Mouse (Mus musculus): ENCODE results near the gene Dnajb4. TPM values are rescaled to one million over a fixed set of nuclear protein-coding genes. Genes with fewer than 3 reads are reported as not detected.

The Dnajb4 gene
- total RNA-seq (2022), result 100 to 1,000 TPM in 2 of 4 experiments, 10 to 100 TPM in 2; 88.0 to 125 (median 101) TPM

DNA sequence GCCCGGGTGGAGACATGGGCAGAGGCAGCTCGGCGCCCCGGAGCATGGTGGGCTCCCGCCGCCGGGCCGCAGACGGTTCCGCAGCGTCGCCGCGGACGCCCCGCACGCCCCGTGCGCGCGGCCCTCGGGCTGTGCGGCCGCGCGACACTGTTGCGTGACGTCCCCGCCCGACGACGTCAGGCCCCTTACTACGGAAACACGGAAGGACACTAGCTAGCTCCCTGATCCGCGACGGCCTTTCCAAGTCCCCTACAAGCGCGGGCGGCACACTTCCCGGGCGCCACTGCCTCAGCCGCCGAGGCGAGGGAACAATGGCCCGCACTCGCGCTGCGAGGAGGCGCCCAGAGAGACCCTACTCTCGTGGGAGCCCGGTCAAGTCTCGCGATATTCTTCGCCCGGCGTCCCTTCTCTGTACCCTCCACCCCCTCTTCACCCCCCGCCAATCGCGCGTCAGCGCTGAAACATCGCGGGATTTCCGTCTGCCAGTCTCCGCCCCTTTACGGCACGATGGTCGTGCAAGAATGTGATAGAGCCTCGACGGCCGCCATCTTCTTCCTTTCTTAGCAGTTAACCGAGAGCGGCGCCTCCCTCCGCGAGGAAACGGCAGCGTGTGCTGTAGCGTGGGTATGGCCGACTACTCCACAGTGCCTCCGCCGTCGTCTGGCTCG is at the start of gene Dnajb4, which contains the start of gene Fubp1:
TSS of gene Dnajb4 (minus strand) at position 336 of the 668 bp plus-strand sequence.
TSS of gene Fubp1 (plus strand) at position 456 of the 668 bp plus-strand sequence.
- DNase-seq (ENCODE audit: low spot score), result peak; percentile 100

DNA sequence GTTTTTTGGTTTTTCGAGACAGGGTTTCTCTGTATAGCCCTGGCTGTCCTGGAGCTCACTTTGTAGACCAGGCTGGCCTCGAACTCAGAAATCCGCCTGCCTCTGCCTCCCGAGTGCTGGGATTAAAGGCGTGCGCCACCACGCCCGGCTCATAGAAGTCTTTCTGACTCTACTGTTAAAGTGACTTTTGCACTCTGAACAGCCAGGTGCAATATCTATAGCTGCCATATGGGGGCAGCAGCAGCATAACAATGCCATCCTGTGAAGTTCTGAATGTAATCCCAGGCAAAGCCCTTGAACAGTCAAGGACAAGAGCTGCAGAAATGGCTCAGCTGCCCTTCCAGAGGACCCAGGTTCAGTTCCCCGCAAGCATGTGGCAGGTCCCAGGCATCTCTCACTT is 49.3 kb upstream of the Dnajb4 start:
- DNase-seq (ENCODE audit: low spot score), result peak; percentile 81

DNA sequence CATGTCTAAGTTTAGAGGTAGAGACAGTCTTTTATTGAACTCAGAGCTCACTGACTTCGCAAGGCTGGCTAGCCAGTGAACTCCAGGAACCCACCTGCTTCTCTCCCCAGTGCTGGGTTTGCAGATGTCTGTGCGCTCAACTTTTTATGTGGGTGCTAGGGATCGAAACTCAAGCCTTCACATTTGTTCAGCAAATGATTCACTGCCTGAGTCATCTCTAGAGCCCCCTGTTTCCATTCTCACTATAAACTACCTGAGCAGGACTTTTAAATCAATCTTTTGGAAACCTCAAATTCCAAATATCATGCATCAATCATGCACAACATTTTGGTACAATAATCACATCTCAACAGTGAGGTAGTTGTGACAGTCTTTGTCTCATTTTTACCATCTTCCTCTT is 47.4 kb upstream of the Dnajb4 start:
- DNase-seq (ENCODE audit: low spot score), result no peak

DNA sequence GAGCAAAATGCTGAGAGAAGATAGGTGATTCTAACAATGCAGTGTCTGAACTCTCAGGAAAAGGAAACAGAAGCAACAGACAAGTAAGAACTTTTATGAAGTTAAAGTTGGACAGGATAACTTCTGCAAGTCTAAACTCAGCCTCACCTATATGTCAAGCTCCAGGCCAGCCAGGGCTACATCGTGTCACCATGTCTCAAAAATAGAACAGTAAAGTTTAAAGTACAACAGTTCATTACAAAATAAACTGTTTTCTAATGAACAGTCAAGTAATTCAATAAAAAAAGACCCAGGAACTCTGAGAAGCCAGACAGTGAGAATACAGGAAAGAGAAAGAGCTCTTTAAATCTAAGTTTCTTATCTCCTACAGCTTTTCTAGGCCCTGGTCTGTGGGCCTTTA is 40.4 kb upstream of the Dnajb4 start:
- no peak for DNase-seq (ENCODE audit: low spot score)

DNA sequence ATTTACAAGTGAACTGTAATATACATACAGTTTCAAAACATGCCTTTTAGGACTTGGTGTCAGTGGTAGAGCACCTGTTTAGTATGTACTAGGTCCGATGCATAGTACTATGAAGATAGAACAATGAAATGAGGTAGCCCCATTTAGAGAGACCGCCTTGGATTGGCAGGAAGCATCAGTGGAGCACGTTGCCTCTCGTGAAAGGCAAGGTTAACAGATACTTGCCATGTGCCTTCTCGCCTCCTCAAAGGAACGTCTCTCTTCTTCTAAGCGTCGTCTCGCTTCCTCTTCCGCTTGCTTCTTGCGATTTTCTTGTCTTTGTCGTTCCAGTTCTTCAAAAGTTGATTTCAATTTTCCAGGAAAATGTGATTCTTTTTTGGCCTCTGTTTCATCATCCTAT is 37.6 kb upstream of the Dnajb4 start:
- DNase-seq (ENCODE audit: low spot score), result no peak

DNA sequence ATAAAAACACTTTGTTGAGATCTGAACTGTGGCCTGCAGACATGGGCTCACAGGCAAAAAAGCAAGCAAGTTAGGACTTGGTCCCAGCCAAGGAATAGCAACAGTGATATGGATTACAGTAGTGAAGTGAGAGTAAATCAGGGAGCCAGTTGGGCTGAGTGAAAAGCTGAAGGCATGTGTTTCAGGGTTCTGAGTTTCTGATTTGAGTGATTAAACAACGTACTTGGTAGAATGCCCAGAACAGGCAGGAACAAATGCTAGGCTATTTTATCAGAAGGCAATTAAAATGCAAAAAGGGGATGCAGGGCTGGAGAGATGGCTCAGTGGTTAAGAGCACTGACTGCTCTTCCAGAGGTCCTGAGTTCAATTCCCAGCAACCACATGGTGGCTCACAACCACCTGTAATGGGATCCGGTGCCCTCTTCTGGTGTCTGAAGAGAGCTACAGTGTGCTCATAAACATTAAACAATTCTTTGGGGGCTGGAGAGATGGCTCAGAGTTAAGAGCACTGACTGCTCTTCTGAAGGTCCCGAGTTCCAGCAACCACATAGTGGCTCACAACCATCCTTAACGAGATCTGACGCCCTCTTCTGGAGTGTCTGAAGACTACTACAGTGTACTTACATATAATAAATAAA is 35.3 kb upstream of the Dnajb4 start:
- no peak for DNase-seq (ENCODE audit: low spot score)

DNA sequence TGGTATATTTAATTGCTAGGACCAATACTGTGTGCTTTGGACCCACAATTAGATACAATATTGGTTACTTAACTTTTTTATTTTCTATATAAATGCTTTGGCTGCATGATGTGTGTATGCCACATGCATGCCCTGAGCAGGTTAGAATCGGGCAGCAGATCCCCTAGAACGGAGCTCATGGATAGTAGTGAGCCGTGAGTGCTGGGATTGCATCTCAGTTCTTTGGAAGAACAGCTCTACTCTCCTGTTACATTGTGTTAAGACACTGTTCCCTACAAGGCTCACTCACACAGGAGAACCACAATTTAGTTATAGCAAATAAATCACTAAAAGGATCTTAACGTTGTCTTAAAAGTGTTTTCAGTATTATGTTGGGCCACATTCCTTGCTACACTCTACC is 33.2 kb upstream of the Dnajb4 start:
- no peak for DNase-seq (ENCODE audit: low spot score)

DNA sequence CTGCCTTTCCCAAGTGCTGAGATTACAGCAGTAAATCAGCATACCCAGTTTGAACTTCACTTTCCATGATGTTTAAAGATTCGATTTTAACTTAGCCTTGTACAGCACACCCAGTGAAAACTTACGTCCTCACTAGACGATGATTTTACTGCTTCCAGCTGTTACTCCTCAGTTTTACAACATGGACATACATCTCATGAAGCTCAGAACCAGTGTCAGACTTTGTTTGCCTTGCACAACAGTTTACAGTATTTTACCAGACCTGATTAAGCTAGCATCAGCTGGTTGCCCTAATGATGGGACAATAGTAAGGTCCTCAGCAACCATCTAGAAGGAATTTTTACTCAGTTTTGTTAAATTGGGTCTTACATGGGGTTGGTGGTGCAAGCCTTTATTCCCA is 31.0 kb upstream of the Dnajb4 start:
- DNase-seq (ENCODE audit: low spot score), result no peak

DNA sequence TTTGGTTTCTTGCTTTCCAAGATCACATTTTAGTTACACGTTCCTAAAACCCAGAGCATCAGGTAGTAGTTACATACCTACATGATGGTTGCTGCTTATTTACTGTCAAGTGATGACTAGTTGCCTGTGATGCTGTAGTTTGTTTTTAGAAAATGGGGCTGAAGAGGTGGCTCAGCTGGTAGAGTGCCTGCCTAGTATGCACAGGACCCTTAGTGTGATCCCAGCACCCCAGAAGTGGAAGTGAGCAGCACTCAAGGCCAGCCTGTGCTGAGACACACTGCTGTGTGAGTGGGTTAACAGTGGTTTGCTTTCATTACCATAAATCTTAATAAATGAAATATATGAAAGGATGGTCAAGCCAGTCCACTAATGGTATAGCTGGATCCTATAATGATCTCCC is 29.5 kb upstream of the Dnajb4 start:
- no peak for DNase-seq (ENCODE audit: low spot score)

DNA sequence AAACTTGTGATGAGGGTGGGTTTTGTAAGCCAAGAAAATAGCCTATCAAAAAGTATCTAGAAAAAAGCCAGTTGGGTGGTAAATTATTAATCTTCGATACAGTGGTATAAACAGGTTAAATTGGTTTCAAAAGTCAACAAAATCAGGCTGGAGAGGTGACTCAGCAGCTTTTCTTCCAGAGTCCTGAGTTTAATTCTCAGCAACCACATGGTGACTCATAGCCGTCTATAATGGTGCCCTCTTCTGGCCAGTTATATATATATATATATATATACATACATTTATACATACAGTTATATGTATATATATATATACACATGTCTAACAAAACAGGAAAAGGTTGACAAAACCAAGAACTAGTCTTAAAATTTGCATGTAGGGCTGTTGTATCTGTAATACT is 28.7 kb upstream of the Dnajb4 start:
- DNase-seq (ENCODE audit: low spot score), result no peak

DNA sequence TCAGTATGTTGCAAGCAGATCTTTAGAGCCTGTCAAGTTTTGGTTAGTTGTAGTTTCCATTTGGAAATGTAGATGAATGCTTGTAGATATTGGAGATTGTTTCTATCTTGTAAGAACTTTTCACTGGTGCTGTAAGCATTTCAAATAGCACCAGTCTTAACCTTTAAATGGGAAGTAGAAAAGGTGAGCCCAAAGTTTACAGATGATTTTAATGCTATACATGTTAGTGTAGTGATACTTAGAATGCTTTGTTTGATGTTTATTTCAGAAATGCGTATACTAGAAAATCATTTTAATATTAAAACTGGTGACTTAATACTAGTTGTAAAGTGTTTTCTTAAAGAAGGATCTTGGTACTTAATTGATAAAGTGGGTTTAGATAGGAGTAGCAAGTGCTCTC is 25.7 kb upstream of the Dnajb4 start:
- DNase-seq (ENCODE audit: low spot score), result no peak

DNA sequence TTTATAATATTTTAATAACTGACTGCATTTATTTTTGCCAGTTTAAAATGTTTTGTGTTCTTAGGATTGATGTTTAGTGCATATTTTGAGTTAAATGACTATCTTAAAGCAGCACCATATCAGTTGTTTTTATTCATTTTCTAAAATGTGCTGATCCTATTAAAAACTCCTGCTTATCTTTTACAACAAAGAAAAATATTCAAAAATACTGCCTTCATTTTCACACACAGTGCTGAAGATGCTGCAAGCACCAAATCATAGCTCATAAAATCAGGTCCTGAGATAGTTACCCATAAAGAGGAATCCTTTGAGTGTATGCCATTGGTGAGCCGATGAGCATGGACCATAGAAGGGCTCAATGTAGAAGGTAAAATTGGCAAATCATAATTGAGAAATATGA is 25.1 kb upstream of the Dnajb4 start:
- no peak for DNase-seq (ENCODE audit: low spot score)

DNA sequence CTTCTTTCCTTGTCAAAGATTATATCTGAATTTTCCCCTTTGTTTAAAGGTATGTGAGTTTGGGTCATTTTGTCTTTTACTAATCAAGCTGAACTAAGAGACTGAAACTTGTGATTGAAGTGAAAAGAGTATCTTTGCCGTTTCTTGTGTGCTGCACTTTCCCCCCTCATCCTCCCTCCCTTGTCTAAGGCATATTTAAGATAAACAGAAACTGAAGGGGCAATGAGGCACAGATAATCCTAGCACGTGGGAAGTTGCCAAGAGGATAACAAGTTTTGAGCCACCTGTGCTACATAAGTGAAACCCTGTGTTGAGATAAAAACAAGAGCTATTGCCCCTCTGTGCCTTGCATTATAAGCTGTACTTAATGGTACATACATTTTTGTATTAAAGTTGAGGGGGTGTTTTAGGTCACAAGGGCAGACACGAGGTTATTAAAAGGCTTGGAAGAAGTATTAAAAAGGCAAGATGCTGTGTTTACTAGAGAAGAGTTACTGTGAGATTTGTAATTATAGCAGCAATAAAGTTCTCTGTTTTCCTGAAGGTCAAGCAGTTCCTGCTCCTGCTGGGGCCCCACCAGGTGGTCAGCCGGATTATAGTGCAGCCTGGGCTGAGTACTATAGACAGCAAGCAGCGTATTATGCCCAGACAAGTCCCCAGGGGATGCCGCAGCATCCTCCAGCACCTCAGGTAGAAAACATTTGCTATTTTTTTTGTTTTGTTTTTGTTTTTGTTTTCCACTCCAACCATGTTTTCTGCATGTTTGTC is 21.4 kb upstream of the Dnajb4 start:
- no peak for DNase-seq (ENCODE audit: low spot score)

DNA sequence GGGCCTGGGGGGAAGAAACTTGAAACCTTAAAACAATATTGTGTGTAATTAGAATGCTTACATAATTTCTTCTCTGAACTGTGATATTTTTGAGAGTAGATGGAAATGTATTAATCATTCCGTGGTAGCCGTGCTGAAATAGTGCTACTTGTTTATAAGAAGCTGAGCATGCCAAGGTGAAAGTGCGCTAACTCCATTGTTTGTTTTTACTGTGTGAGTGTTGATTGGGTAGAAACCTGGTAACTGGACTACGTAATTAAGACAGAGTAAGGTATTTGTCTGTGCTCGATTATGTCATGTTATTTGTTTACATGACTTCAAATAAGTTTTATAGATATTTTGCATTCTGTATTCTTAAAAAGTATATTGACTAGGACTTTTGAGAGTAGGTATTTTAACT is 19.2 kb upstream of the Dnajb4 start:
- DNase-seq (ENCODE audit: low spot score), result no peak

DNA sequence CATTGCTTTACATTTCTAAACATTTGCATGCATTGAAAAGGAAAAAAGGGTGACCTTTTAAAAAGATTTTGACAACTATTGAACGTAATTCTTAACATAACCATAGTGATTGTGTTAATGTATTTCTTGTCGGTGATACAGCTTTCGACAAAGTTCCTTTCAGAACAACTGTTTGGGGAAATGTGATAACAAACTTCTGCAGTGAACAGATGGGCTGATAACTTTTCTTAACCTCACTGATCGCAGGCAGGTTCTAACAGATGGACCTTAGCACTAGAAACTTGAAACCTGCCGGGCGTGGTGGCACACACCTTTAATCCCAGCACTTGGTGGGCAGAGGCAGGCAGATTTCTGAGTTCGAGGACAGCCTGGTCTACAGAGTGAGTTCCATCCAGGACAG is 18.7 kb upstream of the Dnajb4 start:
- DNase-seq (ENCODE audit: low spot score), result no peak

DNA sequence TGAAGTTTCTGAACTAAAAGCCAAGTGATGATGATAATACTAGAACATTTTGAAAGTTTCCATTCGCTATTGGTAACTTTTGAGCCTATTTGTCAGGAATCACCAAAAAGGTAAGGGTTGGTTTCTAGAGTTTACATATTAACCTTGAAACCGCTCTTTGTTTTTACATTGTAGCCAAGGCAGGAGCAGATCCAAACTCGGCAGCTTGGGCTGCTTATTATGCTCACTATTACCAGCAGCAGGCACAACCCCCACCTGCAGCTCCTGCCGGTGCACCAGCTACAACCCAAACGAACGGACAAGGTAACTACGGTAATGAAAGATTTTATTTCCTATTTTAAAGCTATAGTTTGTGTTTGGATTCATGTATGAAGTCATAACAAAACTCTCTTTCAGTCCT is 15.8 kb upstream of the Dnajb4 start:
- no peak for DNase-seq (ENCODE audit: low spot score)

DNA sequence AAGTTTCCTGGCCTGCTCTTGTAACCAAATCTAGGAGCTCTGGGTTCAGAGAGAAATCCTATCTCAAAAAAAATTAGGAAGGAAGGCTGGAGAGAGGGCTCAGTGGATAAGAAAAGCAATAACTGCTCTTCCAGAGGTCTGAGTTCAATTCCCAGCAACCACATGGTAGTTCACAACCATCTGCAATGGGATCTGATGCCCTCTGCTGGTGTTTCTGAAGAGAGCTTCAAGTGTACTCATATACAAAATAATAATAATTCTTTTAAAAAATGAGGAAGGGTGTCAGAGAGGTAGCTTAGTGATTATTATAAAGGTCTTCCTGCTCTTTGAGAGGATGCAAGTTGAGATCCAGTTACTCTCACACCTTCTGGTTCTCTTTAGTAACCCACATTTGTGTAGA is 14.8 kb upstream of the Dnajb4 start:
- DNase-seq (ENCODE audit: low spot score), result no peak

DNA sequence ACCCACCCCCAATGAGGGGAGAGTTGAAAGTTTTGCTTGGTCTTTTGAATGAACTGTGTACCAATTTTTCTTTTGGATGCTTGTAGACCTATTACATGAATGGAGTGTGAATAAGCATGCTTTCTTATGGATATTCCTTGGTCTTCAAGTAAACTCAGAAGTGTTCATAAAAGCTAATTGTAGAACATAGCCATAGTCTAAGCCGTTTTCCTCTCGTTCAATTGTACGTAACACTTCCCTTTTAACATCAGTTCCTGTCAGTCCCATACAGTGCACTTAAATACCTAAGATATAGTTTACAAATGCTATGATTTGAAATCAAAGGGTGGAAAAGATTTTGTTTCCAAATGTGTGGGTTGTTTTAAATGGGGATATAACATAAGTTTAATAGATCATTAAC is 3.3 kb upstream of the Dnajb4 start:
- DNase-seq (ENCODE audit: low spot score), result no peak

DNA sequence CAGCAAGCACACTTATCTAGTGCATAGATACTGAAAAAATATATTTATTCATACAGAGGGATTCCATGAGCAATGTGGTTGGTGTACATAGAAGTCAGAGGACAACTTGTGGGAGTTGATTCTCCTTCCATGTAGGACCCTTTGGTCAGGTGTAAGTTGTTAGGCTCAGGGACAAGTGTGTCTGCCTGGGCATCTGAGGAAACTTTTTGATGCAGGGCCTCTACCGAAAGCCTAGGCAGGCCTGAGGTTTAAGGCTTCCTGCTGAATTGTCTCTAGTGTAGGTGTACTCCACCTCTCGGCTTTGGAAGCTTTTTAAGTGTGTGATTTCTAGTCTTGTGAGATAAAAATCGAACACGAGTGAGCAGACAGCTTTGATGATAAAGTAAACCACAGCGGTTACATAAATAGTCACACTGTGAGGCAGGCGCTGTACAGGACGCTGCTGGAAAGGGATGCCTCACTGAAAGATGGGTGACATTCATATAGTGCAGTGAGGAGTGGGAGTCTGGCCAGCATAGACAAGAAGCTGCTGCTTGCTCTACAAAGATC is 1.7 kb upstream of the Dnajb4 start:
- no peak for DNase-seq (ENCODE audit: low spot score)

DNA sequence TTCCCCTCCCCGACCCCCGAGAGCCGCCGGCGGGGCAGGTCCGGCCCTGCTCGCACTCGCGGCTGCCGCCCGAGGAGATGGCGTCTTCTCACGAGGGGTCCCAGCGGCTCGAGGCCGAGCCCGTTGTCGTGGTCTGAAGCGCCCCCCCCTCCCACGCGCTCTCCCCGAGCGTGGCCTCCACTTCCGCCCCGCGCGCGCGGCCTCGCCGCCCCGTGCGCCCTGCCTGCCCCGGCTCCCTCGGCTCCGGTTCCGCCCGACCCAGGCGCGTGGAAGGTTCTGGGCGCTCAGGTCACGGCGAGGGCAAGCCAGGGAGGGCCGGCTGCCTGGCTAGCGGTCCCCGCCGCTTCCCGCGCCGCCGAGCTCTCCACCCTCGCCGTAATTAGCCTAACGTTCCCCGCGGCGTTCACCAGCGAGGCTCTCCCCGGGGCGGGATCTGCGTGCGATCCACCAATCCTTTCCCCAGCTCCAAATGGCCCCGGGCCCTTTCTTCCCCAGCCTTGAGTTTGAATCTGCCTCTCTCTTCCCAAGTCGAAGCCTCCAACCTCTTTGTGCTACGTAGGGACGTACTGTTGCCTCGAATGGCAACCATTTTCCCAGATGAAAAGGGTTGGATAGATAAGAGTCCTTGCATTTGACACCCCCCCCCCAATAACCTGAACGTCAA is 758 bp upstream of the Dnajb4 start:
- DNase-seq (ENCODE audit: low spot score), result peak; percentile 38

DNA sequence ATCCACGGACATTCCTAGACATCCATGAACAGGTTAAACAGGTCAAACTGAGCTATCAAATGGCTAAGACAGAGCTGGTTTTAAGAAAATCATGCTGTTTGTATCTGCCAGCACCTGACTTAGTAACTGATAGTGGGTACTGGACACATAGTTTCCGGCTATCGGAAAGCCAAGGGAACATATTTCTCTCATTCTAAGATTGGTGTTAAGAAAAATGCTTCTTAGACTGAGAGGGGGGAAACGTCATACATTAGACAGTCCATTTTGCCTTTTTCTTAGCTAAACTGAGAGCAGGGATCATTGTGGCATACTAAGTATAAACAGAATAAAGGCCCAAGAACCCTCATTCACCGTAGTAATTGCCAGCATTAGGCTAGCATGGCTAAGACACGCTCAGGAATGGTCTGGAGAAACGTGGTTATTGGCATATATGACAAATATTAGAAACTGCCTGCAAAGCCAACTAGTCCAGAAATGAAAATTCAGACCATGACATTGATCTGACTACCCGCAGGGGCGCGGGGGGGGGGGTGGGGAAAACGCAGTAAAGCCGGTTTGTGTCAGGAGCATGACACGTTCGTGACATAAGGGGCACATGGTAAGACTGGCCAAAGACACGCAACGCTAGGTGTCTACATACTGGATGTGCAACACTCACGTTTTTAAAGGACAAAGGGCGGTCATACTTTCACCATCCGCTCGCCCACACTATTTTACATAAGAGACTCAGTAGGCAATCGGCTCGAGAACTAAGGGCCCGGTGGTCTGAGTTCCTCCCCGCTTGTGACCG is 730 bp downstream of the Dnajb4 start:
- peak; percentile 46 for DNase-seq (ENCODE audit: low spot score)
